Mouse (Mus musculus): ENCODE results near the gene Arrdc5. TPM values are rescaled to one million over a fixed set of nuclear protein-coding genes. Genes with fewer than 3 reads are reported as not detected.

The Arrdc5 gene
- polyA plus RNA-seq, 1 experiment, result not detected

DNA sequence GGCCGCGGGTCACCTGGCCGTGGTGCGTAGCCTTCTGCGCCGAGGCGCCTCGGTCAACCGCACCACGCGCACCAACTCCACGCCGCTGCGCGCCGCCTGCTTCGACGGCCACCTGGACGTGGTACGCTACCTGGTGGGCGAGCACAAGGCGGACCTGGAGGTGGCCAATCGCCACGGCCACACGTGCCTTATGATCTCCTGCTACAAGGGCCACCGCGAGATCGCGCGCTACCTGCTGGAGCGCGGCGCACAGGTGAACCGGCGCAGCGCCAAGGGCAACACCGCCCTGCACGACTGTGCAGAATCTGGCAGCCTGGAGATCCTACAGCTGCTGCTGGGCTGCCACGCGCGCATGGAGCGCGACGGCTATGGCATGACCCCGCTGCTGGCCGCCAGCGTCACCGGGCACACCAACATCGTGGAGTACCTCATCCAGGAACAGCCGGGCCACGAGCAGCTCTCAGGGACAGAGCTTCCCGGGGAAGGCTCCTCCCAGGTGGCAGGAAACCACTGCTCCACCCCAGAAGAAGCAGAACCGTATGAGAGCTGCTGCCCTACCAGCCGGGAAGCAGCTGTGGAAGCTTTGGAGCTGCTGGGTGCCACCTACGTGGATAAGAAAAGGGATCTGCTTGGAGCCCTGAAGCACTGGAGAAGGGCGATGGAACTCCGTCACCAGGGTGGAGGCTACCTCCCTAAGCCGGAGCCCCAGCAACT is 42.7 kb downstream of the Arrdc5 start:
- peaks cover 43% of the 10 kb centered on the region for H3K36me3 ChIP-seq (replicated peaks; ENCODE audit: low read length)
- H3K4me1 ChIP-seq, result peaks cover 64% of the 10 kb centered on the region
- no peaks in the 10 kb centered on the region for H3K9me3 ChIP-seq
- no peaks in the 10 kb centered on the region for H3K27me3 ChIP-seq (replicated peaks)
- TF ChIP-seq GATA1 (IDR thresholded peaks at IDR 0.05; ENCODE audit: borderline replicate concordance, low read length) (no peak), FLI1 (IDR thresholded peaks at IDR 0.05; ENCODE audit: low read length) (no peak)
- H3K4me3 ChIP-seq (replicated peaks), result peak overlapping the region; percentile 93

DNA sequence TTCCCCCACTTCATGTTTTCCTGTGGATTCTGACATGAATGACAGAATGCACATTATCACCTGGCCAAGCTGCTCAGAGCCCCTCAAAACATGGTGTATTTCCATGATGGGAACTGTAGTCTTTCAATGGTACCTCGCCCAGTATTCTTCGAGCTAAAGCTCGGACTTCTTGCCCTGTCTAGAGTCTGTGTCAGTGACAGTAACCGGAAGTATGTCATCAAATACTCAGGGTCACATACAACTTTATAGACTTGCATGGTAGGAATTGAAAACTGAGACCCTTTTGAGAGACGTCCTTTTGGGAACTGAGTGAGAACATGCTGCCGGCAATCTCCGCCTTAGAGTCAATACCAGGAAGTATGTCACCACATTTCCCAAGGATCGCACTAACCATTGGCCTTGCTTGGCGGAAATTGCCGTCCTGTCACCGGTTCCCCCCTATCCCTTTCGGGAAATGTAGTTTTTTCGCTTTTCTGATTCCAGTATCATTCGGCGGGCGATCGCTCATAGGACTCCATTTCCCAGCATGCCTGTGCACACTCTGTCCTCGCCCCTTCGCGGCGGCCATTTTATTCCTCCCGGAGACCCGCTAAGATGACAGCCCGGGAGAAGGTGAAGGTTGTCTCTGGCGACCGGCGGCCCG is 43.7 kb downstream of the Arrdc5 start, which contains the start of gene Fem1a:
TSS of gene Fem1a (plus strand) at position 572 of the 643 bp plus-strand sequence.
- Histone ChIP-seq H3K36me3 (replicated peaks; ENCODE audit: low read length) (peaks cover 33% of the 10 kb centered on the region), H3K4me3 (replicated peaks) (peak within 1 kb of the TSS; percentile 93), H3K27me3 (replicated peaks) (no peaks in the 10 kb centered on the region), H3K9me3 (no peaks in the 10 kb centered on the region), H3K4me1 (peaks cover 60% of the 10 kb centered on the region)
- TF ChIP-seq FLI1 (IDR thresholded peaks at IDR 0.05; ENCODE audit: low read length), result no peak; the same call in 1 of the 2 replicates
- no peak for TF ChIP-seq GATA1 (IDR thresholded peaks at IDR 0.05; ENCODE audit: borderline replicate concordance, low read length)

DNA sequence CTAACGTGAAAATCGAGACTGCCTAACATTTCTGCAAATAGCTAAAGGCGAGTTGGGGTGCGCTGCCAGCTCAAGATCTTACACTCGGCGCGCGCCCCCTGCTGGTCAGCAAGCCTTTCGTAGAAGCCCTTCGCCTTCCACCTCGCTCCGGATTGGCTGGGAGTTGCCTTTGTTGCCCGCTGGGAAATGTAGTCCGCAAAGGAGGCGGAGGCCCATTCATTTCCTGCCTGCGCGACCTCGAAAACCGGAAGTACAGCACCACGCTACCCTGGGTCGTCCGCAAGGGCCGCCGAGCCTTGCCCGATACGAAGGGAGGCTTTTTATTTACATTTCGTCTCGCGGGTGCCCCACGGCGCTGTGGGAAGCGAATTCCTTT is 44.2 kb downstream of the Arrdc5 start:
- Histone ChIP-seq H3K9me3 (no peaks in the 10 kb centered on the region), H3K27me3 (replicated peaks) (no peaks in the 10 kb centered on the region), H3K4me1 (peaks cover 60% of the 10 kb centered on the region), H3K4me3 (replicated peaks) (peak overlapping the region; percentile 93), H3K36me3 (replicated peaks; ENCODE audit: low read length) (peaks cover 28% of the 10 kb centered on the region)
- TF ChIP-seq FLI1 (IDR thresholded peaks at IDR 0.05; ENCODE audit: low read length) (peak; percentile 72; the same call in 1 of the 2 replicates), GATA1 (IDR thresholded peaks at IDR 0.05; ENCODE audit: borderline replicate concordance, low read length) (no peak)

DNA sequence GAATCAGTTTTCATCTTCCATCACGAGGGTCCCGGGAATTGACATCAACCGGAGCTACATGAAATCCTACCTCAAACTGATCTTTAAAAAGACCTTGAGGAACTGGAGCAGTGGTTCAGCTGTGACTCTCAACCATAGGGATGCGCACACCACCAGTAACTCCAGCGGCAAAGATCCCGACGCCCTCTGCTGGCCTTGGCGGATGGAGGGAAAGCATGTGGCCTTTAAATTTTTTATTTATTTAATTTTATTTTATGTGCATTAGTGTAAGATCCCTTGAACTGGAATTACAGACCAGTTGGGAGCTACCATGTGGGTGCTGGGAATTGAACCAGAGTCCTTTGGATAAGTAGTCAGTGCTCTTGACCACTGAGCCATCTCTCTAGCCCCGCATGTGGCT is 44.7 kb downstream of the Arrdc5 start:
- peaks cover 24% of the 10 kb centered on the region for H3K36me3 ChIP-seq (replicated peaks; ENCODE audit: low read length)
- H3K27me3 ChIP-seq (replicated peaks), result no peaks in the 10 kb centered on the region
- TF ChIP-seq FLI1 (IDR thresholded peaks at IDR 0.05; ENCODE audit: low read length) (no peak), GATA1 (IDR thresholded peaks at IDR 0.05; ENCODE audit: borderline replicate concordance, low read length) (no peak)
- H3K9me3 ChIP-seq, result no peaks in the 10 kb centered on the region
- H3K4me1 ChIP-seq, result peaks cover 60% of the 10 kb centered on the region
- peak overlapping the region; percentile 93 for H3K4me3 ChIP-seq (replicated peaks)

DNA sequence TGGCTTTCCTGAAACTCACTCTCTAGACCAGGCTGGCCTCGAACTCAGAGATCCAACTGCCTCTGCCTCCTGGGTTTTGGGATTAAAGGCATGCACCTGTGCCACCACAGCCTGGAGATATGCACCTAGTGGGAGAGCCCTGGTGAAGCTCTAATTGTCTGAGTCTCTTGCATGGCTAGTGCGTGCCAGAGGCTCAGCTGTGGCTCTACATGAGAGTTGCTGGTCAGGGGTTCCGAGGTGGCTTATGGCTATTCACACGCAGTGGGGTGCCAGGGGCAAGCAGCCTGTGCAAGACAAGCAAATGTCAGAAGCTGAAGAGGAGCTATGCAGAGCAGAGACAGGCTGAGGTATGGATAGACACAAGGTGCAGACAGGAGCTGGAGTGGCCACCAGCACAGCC is 45.4 kb downstream of the Arrdc5 start:
- no peaks in the 10 kb centered on the region for H3K27me3 ChIP-seq (replicated peaks)
- peaks cover 17% of the 10 kb centered on the region for H3K36me3 ChIP-seq (replicated peaks; ENCODE audit: low read length)
- peaks cover 54% of the 10 kb centered on the region for H3K4me1 ChIP-seq
- no peak for TF ChIP-seq GATA1 (IDR thresholded peaks at IDR 0.05; ENCODE audit: borderline replicate concordance, low read length)
- no peak for TF ChIP-seq FLI1 (IDR thresholded peaks at IDR 0.05; ENCODE audit: low read length)
- H3K4me3 ChIP-seq (replicated peaks), result no peak overlapping the region
- no peaks in the 10 kb centered on the region for H3K9me3 ChIP-seq

DNA sequence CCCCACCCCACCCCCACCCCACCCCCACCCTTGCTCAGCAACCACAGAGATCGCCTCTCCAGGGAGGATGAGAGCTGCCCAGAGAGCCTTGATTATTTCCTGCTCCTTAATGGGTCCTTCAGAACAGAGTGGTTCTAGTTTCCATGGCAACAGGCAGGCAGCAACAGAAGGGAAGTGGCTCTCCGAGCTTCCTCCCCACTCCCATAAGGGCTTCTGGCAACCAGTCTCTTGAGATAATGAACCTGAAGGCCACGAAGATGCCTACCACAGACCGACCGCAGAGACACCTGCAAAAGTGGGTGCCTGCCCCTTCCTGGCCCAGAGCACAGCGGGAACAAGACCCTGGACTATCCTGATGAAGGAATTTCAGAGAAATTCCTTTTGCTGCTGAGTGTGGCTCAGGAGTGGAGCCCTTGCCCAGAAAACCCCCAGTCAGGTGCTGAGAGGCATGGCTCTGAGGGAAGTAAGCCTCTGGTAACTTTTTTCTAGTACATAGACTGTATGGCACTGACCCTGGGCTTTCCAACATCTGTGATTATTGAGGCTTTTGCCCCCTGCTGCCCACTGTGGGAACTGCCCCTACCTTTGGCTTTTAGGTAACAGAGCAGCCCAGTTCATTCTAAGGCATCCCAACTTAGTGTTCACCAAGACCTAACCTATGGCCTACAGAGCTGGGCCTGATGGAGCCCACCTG is 48.8 kb downstream of the Arrdc5 start:
- Histone ChIP-seq H3K4me3 (replicated peaks) (peak overlapping the region; percentile 50), H3K36me3 (replicated peaks; ENCODE audit: low read length) (no peaks in the 10 kb centered on the region), H3K27me3 (replicated peaks) (peaks cover 25% of the 10 kb centered on the region), H3K4me1 (peaks cover 28% of the 10 kb centered on the region), H3K9me3 (no peaks in the 10 kb centered on the region)
- no peak for TF ChIP-seq FLI1 (IDR thresholded peaks at IDR 0.05; ENCODE audit: low read length)
- TF ChIP-seq GATA1 (IDR thresholded peaks at IDR 0.05; ENCODE audit: borderline replicate concordance, low read length), result no peak

DNA sequence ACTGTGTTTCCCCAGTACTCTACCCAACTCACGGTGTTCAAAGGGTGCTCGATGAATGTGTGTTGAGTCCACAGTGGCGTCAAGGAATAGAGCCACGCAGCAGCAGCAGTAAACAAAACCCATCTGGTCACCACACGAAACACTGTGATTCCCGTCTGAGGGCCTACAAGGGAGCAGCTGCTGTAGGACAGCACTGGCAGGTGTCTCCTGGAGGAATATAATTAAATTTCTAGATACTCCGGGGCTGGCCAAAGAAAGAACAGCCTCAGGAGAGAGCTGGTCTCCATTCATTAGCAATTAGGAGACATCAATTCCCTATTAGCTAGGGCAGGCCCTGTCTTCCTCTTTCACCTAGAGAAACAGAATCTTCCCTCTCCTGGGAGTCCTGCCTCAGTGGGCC is 54.5 kb downstream of the Arrdc5 start:
- no peak overlapping the region for H3K4me3 ChIP-seq (replicated peaks)
- H3K36me3 ChIP-seq (replicated peaks; ENCODE audit: low read length), result no peaks in the 10 kb centered on the region
- H3K4me1 ChIP-seq, result peaks cover 6% of the 10 kb centered on the region
- no peaks in the 10 kb centered on the region for H3K9me3 ChIP-seq
- no peak for TF ChIP-seq FLI1 (IDR thresholded peaks at IDR 0.05; ENCODE audit: low read length)
- no peak for TF ChIP-seq GATA1 (IDR thresholded peaks at IDR 0.05; ENCODE audit: borderline replicate concordance, low read length)
- H3K27me3 ChIP-seq (replicated peaks), result peaks cover 42% of the 10 kb centered on the region

Other genes with a start within 250 kb of the Arrdc5 start
- 75.0 and 97.7 TPM in 2 replicates for gene Ubxn6, start 225.3 kb downstream of the Arrdc5 start, polyA plus RNA-seq (2012; ENCODE audit: insufficient read depth, low replicate concordance)
- gene Hdgfl2, start 220.7 kb downstream of the Arrdc5 start, polyA plus RNA-seq (2012; ENCODE audit: insufficient read depth, low replicate concordance), result 93.5 and 279 TPM in 2 replicates
- not detected in 2 replicates for gene Plin4, start 190.5 kb downstream of the Arrdc5 start, polyA plus RNA-seq (2012; ENCODE audit: insufficient read depth, low replicate concordance)
- gene Plin5, start 182.7 kb downstream of the Arrdc5 start, polyA plus RNA-seq (2012; ENCODE audit: insufficient read depth, low replicate concordance), result not detected in 2 replicates
- 2.7 TPM in 1 of 2 replicates, not detected in the other for gene Lrg1, start 178.3 kb downstream of the Arrdc5 start, polyA plus RNA-seq (2012; ENCODE audit: insufficient read depth, low replicate concordance)
- gene Sema6b, start 159.9 kb downstream of the Arrdc5 start, polyA plus RNA-seq (2012; ENCODE audit: insufficient read depth, low replicate concordance), result 19.4 and 37.0 TPM in 2 replicates
- gene Tnfaip8l1, start 137.8 kb downstream of the Arrdc5 start, polyA plus RNA-seq (2012; ENCODE audit: insufficient read depth, low replicate concordance), result 0.94 and 3.0 TPM in 2 replicates
- gene Mydgf, start 116.4 kb downstream of the Arrdc5 start, polyA plus RNA-seq (2012; ENCODE audit: insufficient read depth, low replicate concordance), result 13.4 and 39.8 TPM in 2 replicates
- 55.6 and 60.2 TPM in 2 replicates for gene Dpp9, start 81.4 kb downstream of the Arrdc5 start, polyA plus RNA-seq (2012; ENCODE audit: insufficient read depth, low replicate concordance)
- gene Fem1a, start 43.5 kb downstream of the Arrdc5 start, polyA plus RNA-seq (2012; ENCODE audit: insufficient read depth, low replicate concordance), result 9.5 and 11.2 TPM in 2 replicates
- 13.7 and 27.2 TPM in 2 replicates for gene Ticam1, start 23.5 kb downstream of the Arrdc5 start, polyA plus RNA-seq (2012; ENCODE audit: insufficient read depth, low replicate concordance)
- gene Plin3, start 7.4 kb downstream of the Arrdc5 start, polyA plus RNA-seq (2012; ENCODE audit: insufficient read depth, low replicate concordance), result 4.6 and 21.3 TPM in 2 replicates
- 12.4 and 22.6 TPM in 2 replicates for gene Uhrf1, start 3.0 kb upstream of the Arrdc5 start, polyA plus RNA-seq (2012; ENCODE audit: insufficient read depth, low replicate concordance)
- 31.1 and 55.9 TPM in 2 replicates for gene Kdm4b, start 25.8 kb upstream of the Arrdc5 start, polyA plus RNA-seq (2012; ENCODE audit: insufficient read depth, low replicate concordance)
- 24.6 and 26.9 TPM in 2 replicates for gene Ptprs, start 176.2 kb upstream of the Arrdc5 start, polyA plus RNA-seq (2012; ENCODE audit: insufficient read depth, low replicate concordance)
- 0.22 TPM in 1 of 2 replicates, not detected in the other for gene Znrf4, start 212.1 kb upstream of the Arrdc5 start, polyA plus RNA-seq (2012; ENCODE audit: insufficient read depth, low replicate concordance)

Measured in megakaryocyte, embryonic 14.5 days (primary cell).